Mouse (Mus musculus) neural tube, embryonic 12.5 days (tissue): ENCODE data around the gene Sla2. TPM values are rescaled to one million over a fixed set of nuclear protein-coding genes. Genes with fewer than 3 reads are reported as not detected.

Source experiments
- ATAC-seq: fragments of 200-750 bp; cut with Nextera tagmentation; 2 replicates; pipeline ENCODE4 v1.8.0; 2017; ENCODE audit warnings: low read depth, mild to moderate bottlenecking, moderate TSS enrichment, moderate library complexity; ENCODE audit not compliant: low FRiP score
- H3K27ac ChIP-seq: fragments of 300-500 bp; sonication (generic); 2 replicates; pipeline ENCODE4 v1.5.1; 2016
- H3K27me3 ChIP-seq: fragments of 300-500 bp; sonication (generic); replicated peaks from 2 replicates; pipeline ENCODE4 v1.6.1; 2016; ENCODE audit warnings: mild to moderate bottlenecking
- H3K36me3 ChIP-seq: fragments of 300-500 bp; sonication (generic); 2 replicates; pipeline ENCODE4 v1.6.1; 2016; ENCODE audit warnings: mild to moderate bottlenecking
- H3K4me1 ChIP-seq: fragments of 300-500 bp; sonication (generic); 2 replicates; pipeline ENCODE4 v1.6.1; 2016
- H3K4me2 ChIP-seq: fragments of 300-500 bp; sonication (generic); replicated peaks from 2 replicates; pipeline ENCODE4 v1.6.1; 2016; ENCODE audit warnings: mild to moderate bottlenecking
- H3K4me3 ChIP-seq: fragments of 300-500 bp; sonication (generic); 2 replicates; pipeline ENCODE4 v1.5.1; 2016
- H3K9ac ChIP-seq: fragments of 300-500 bp; sonication (generic); 2 replicates; pipeline ENCODE4 v1.6.1; 2016; ENCODE audit warnings: mild to moderate bottlenecking
- H3K9me3 ChIP-seq: fragments of 300-500 bp; sonication (generic); 2 replicates; pipeline ENCODE4 v1.6.1; 2016; ENCODE audit warnings: mild to moderate bottlenecking
- WGBS: fragments of 180-500 bp; shearing (Covaris S2); methylation state at CpG from one replicate; pipeline ENCODE4 v1.1.7; 2016; 5-methylcytosine and 5-hydroxymethylcytosine counted together
- polyA plus RNA-seq: library from polyadenylated mRNA; unstranded; fragments of >200 nt; fragmentation: Nextera tagmentation; extraction: Ambion mirVana; gene quantifications from 2 replicates; pipeline ENCODE4 v1.2.1, GENCODE M21; 2016

The Sla2 gene
- polyA plus RNA-seq, 1 experiment from 2014 or later, result 0.35 TPM

GRCm38 (mm10) chr2:156874760-156875510 is 12.1 kb downstream of the Sla2 start:
- Histone ChIP-seq H3K27ac (no peak overlapping the region), H3K4me2 (no peak overlapping the region), H3K4me1 (no peaks in the 10 kb centered on the region), H3K36me3 (peaks cover 37% of the 10 kb centered on the region), H3K4me3 (no peak overlapping the region), H3K27me3 (no peaks in the 10 kb centered on the region), H3K9me3 (no peaks in the 10 kb centered on the region), H3K9ac (no peak overlapping the region)
- WGBS, result 98% methylated on average over 4 of the region's 4 CpGs
- no peak for ATAC-seq

- Histone ChIP-seq H3K4me2 (no peak overlapping the region), H3K4me3 (no peak overlapping the region), H3K9me3 (no peaks in the 10 kb centered on the region), H3K36me3 (peaks cover 44% of the 10 kb centered on the region), H3K4me1 (no peaks in the 10 kb centered on the region), H3K9ac (no peak overlapping the region), H3K27ac (no peak overlapping the region), H3K27me3 (no peaks in the 10 kb centered on the region)
- no peak for ATAC-seq
- 93% methylated on average over 8 of the region's 8 CpGs for WGBS
Measured at GRCm38 (mm10) chr2:156874047-156874759, 12.8 kb downstream of the Sla2 start.

GRCm38 (mm10) chr2:156873629-156874028 is 13.4 kb downstream of the Sla2 start:
- H3K9me3 ChIP-seq, result no peaks in the 10 kb centered on the region
- H3K27me3 ChIP-seq, result no peaks in the 10 kb centered on the region
- no peak overlapping the region for H3K9ac ChIP-seq
- H3K36me3 ChIP-seq, result peaks cover 50% of the 10 kb centered on the region
- no peak overlapping the region for H3K4me3 ChIP-seq
- no peaks in the 10 kb centered on the region for H3K4me1 ChIP-seq
- H3K27ac ChIP-seq, result no peak overlapping the region
- WGBS, result 39% methylated on average over 5 of the region's 5 CpGs
- H3K4me2 ChIP-seq, result no peak overlapping the region
- no peak; the same call in 1 of the 2 replicates for ATAC-seq

- Histone ChIP-seq H3K9ac (no peak overlapping the region), H3K9me3 (no peaks in the 10 kb centered on the region), H3K4me2 (no peak overlapping the region), H3K4me3 (no peak overlapping the region), H3K27ac (no peak overlapping the region), H3K4me1 (no peaks in the 10 kb centered on the region), H3K27me3 (no peaks in the 10 kb centered on the region), H3K36me3 (peaks cover 78% of the 10 kb centered on the region)
- no peak for ATAC-seq
- WGBS, result 71% methylated on average over 6 of the region's 6 CpGs
Measured at GRCm38 (mm10) chr2:156870519-156870918, 16.5 kb downstream of the Sla2 start.

GRCm38 (mm10) chr2:156869554-156869953 is 17.4 kb downstream of the Sla2 start:
- H3K27me3 ChIP-seq, result no peaks in the 10 kb centered on the region
- H3K36me3 ChIP-seq, result peaks cover 76% of the 10 kb centered on the region
- 91% methylated on average over 7 of the region's 7 CpGs for WGBS
- H3K9ac ChIP-seq, result no peak overlapping the region
- H3K27ac ChIP-seq, result no peak overlapping the region
- H3K4me3 ChIP-seq, result no peak overlapping the region
- H3K4me1 ChIP-seq, result peaks cover under 1% of the 10 kb centered on the region; the same call in 1 of the 2 replicates
- no peaks in the 10 kb centered on the region for H3K9me3 ChIP-seq
- H3K4me2 ChIP-seq, result no peak overlapping the region
- ATAC-seq, result no peak

- no peak overlapping the region for H3K4me3 ChIP-seq
- H3K36me3 ChIP-seq, result peaks cover 71% of the 10 kb centered on the region
- WGBS, result 87% methylated on average over 8 of the region's 8 CpGs
- peaks cover 6% of the 10 kb centered on the region for H3K4me1 ChIP-seq
- no peak for ATAC-seq
- no peaks in the 10 kb centered on the region for H3K9me3 ChIP-seq
- no peak overlapping the region for H3K4me2 ChIP-seq
- no peak overlapping the region for H3K27ac ChIP-seq
- no peaks in the 10 kb centered on the region for H3K27me3 ChIP-seq
- H3K9ac ChIP-seq, result no peak overlapping the region
Measured at GRCm38 (mm10) chr2:156868994-156869393, 18.0 kb downstream of the Sla2 start.

GRCm38 (mm10) chr2:156864481-156864880 is 22.5 kb downstream of the Sla2 start:
- peaks cover 38% of the 10 kb centered on the region for H3K36me3 ChIP-seq
- H3K9me3 ChIP-seq, result no peaks in the 10 kb centered on the region
- H3K9ac ChIP-seq, result no peak overlapping the region
- peak overlapping the region; percentile 93 for H3K4me2 ChIP-seq
- peak overlapping the region; percentile 97; the same call in 1 of the 2 replicates for H3K4me3 ChIP-seq
- no peak for ATAC-seq
- 87% methylated on average over 3 of the region's 3 CpGs for WGBS
- no peaks in the 10 kb centered on the region for H3K27me3 ChIP-seq
- H3K4me1 ChIP-seq, result peaks cover 19% of the 10 kb centered on the region
- no peak overlapping the region for H3K27ac ChIP-seq

GRCm38 (mm10) chr2:156863487-156864160 is 23.4 kb downstream of the Sla2 start:
- peak overlapping the region; percentile 98 for H3K9ac ChIP-seq
- H3K4me3 ChIP-seq, result peak overlapping the region; percentile 97
- H3K4me1 ChIP-seq, result peaks cover 19% of the 10 kb centered on the region
- no peaks in the 10 kb centered on the region for H3K9me3 ChIP-seq
- H3K4me2 ChIP-seq, result peak overlapping the region; percentile 93
- H3K27ac ChIP-seq, result peak overlapping the region; percentile 51; the same call in 1 of the 2 replicates
- H3K27me3 ChIP-seq, result no peaks in the 10 kb centered on the region
- peaks cover 30% of the 10 kb centered on the region for H3K36me3 ChIP-seq
- WGBS, result 3% methylated on average over 28 of the region's 28 CpGs
- no peak for ATAC-seq

GRCm38 (mm10) chr2:156862772-156863486 is 24.1 kb downstream of the Sla2 start, which contains the start of gene Rab5if:
TSS of gene Rab5if (plus strand) at chr2:156863128.
- peak within 1 kb of the TSS; percentile 97 for H3K4me3 ChIP-seq
- peak; percentile 94 for ATAC-seq
- H3K4me2 ChIP-seq, result peak within 1 kb of the TSS; percentile 93
- peak within 1 kb of the TSS; percentile 98 for H3K9ac ChIP-seq
- no peaks in the 10 kb centered on the region for H3K27me3 ChIP-seq
- under 1% methylated on average over 98 of the region's 98 CpGs for WGBS
- H3K4me1 ChIP-seq, result peaks cover 19% of the 10 kb centered on the region
- H3K36me3 ChIP-seq, result peaks cover 32% of the 10 kb centered on the region
- no peaks in the 10 kb centered on the region for H3K9me3 ChIP-seq
- H3K27ac ChIP-seq, result peak within 1 kb of the TSS; percentile 51

GRCm38 (mm10) chr2:156862041-156862717 is 24.8 kb downstream of the Sla2 start:
- Histone ChIP-seq H3K4me2 (peak overlapping the region; percentile 80), H3K36me3 (peaks cover 29% of the 10 kb centered on the region), H3K9me3 (no peaks in the 10 kb centered on the region), H3K9ac (peak overlapping the region; percentile 98), H3K4me3 (peak overlapping the region; percentile 97), H3K4me1 (peaks cover 19% of the 10 kb centered on the region), H3K27ac (peak overlapping the region; percentile 51), H3K27me3 (no peaks in the 10 kb centered on the region)
- peak; percentile 49 for ATAC-seq
- 1% methylated on average over 19 of the region's 19 CpGs for WGBS

- Histone ChIP-seq H3K27ac (no peak overlapping the region), H3K9me3 (no peaks in the 10 kb centered on the region), H3K4me2 (no peak overlapping the region), H3K4me1 (peaks cover 9% of the 10 kb centered on the region), H3K4me3 (no peak overlapping the region), H3K36me3 (peaks cover 29% of the 10 kb centered on the region), H3K27me3 (no peaks in the 10 kb centered on the region), H3K9ac (no peak overlapping the region)
- WGBS, result 91% methylated on average over 7 of the region's 7 CpGs
- ATAC-seq, result no peak
Measured at GRCm38 (mm10) chr2:156858671-156859070, 28.3 kb downstream of the Sla2 start.
